Comparison of ENCODE assay signal across 9 mouse cellular contexts in genomic region chr6:37592101-37593032, GRCm38 (mm10).
DNase-seq lines count a peak whose midpoint lies in the region; ATAC-seq lines count a peak whose summit lies in the region.
"Had no signal": no experiment of that assay in that cellular context is flagged by ENCODE, and none has a peak within 500 bp of the region (broad histone marks: within the 10 kb centered on the region; RNA-seq: fewer than 3 reads in every experiment).

No protein-coding gene starts in this region.

- H3K9me3 ChIP-seq in embryonic facial prominence, embryonic 11.5 days (replicated peaks; ENCODE audit: control insufficient read depth, low read length), result no peaks in the 10 kb centered on the region
- no peaks in the 10 kb centered on the region for H3K9me3 ChIP-seq in heart, embryonic 14.5 days (ENCODE audit: control insufficient read depth, low read length)
- no peaks in the 10 kb centered on the region for H3K9me3 ChIP-seq in kidney, embryonic 16.5 days (ENCODE audit: low read length)
- H3K9me3 ChIP-seq: embryonic facial prominence, embryonic 15.5 days had no signal

- H3K4me2 ChIP-seq in embryonic facial prominence, embryonic 11.5 days (ENCODE audit: low read depth, low read length), result no peak overlapping the region
- H3K4me2 ChIP-seq in heart, embryonic 14.5 days (ENCODE audit: low read length), result no peak overlapping the region
- H3K4me2 ChIP-seq in kidney, embryonic 16.5 days (replicated peaks; ENCODE audit: low read depth, low read length), result no peak overlapping the region
- H3K4me2 ChIP-seq: embryonic facial prominence, embryonic 15.5 days had no signal

- no peak overlapping the region for H3K9ac ChIP-seq in embryonic facial prominence, embryonic 11.5 days (replicated peaks; ENCODE audit: low read length)
- no peak overlapping the region for H3K9ac ChIP-seq in heart, embryonic 14.5 days (ENCODE audit: low read length)
- no peak overlapping the region for H3K9ac ChIP-seq in kidney, embryonic 16.5 days (replicated peaks; ENCODE audit: low read length)
- H3K9ac ChIP-seq: embryonic facial prominence, embryonic 15.5 days had no signal

- peak; percentile 15 for DNase-seq in adrenal gland, postnatal 25 days
- peak; percentile 85 for DNase-seq in embryonic facial prominence, embryonic 11.5 days (ENCODE audit: low spot score)
- peak; percentile 62 to 67 for DNase-seq in lung, adult 18-20 months
- peak; percentile 70 for DNase-seq in yolk sac, embryonic 10.5 days (ENCODE audit: low spot score)

- H3K4me3 ChIP-seq in embryonic facial prominence, embryonic 11.5 days (ENCODE audit: low read depth, low read length), result no peak overlapping the region
- H3K4me3 ChIP-seq in heart, embryonic 14.5 days (ENCODE audit: control insufficient read depth in 1 of 2, insufficient read depth in 1 of 2, low read depth in 1 of 2, low read length in 2 of 2), result no peak overlapping the region
- no peak overlapping the region for H3K4me3 ChIP-seq in kidney, embryonic 16.5 days (ENCODE audit: low read length)
- H3K4me3 ChIP-seq: embryonic facial prominence, embryonic 15.5 days had no signal

- no peak overlapping the region for H3K27ac ChIP-seq in embryonic facial prominence, embryonic 11.5 days (replicated peaks; ENCODE audit: low read depth, low read length)
- peak overlapping the region; percentile 29 to 67; a peak in 3 of 4 replicates for H3K27ac ChIP-seq in heart, embryonic 14.5 days (replicated peaks in 1 of 2; ENCODE audit: control insufficient read depth in 1 of 2, insufficient read depth in 1 of 2, low read depth in 2 of 2, low read length in 2 of 2)
- H3K27ac ChIP-seq in kidney, embryonic 16.5 days (ENCODE audit: low read length), result peak overlapping the region; percentile 74
- H3K27ac ChIP-seq: embryonic facial prominence, embryonic 15.5 days had no signal

- 38% methylated on average over 19 of the region's 19 CpGs for WGBS in embryonic facial prominence, embryonic 11.5 days
- WGBS in heart, embryonic 14.5 days, result 58% methylated on average over 19 of the region's 19 CpGs
- 52% methylated on average over 19 of the region's 19 CpGs for WGBS in kidney, embryonic 16.5 days

- no peaks in the 10 kb centered on the region for H3K27me3 ChIP-seq in embryonic facial prominence, embryonic 11.5 days (ENCODE audit: control insufficient read depth, insufficient read depth, low read length)
- H3K27me3 ChIP-seq in heart, embryonic 14.5 days (ENCODE audit: control insufficient read depth, insufficient read depth, low read length), result no peaks in the 10 kb centered on the region
- H3K27me3 ChIP-seq in kidney, embryonic 16.5 days (ENCODE audit: insufficient read depth, low read length), result no peaks in the 10 kb centered on the region
- H3K27me3 ChIP-seq: embryonic facial prominence, embryonic 15.5 days had no signal

- H3K36me3 ChIP-seq in embryonic facial prominence, embryonic 11.5 days (replicated peaks; ENCODE audit: control insufficient read depth, insufficient read depth, low read depth, low read length), result no peaks in the 10 kb centered on the region
- no peaks in the 10 kb centered on the region for H3K36me3 ChIP-seq in heart, embryonic 14.5 days (ENCODE audit: control insufficient read depth, insufficient read depth, low read length)
- H3K36me3 ChIP-seq in kidney, embryonic 16.5 days (ENCODE audit: insufficient read depth, low read length), result no peaks in the 10 kb centered on the region
- H3K36me3 ChIP-seq: embryonic facial prominence, embryonic 15.5 days had no signal

- H3K4me1 ChIP-seq in embryonic facial prominence, embryonic 11.5 days (ENCODE audit: control insufficient read depth, insufficient read depth, low read length), result no peaks in the 10 kb centered on the region
- H3K4me1 ChIP-seq in heart, embryonic 14.5 days (ENCODE audit: control insufficient read depth in 2 of 2, insufficient read depth in 2 of 2, low read length in 2 of 2), result peaks cover 2 to 8% of the 10 kb centered on the region in 2 experiments
- H3K4me1 ChIP-seq in kidney, embryonic 16.5 days (ENCODE audit: insufficient read depth, low read length), result peaks cover 18% of the 10 kb centered on the region
- H3K4me1 ChIP-seq: embryonic facial prominence, embryonic 15.5 days had no signal

- ATAC-seq in CD4-positive, CD25-positive, alpha-beta regulatory T cell, adult 4 months, result peak; percentile 95
- ATAC-seq in embryonic facial prominence, embryonic 11.5 days (replicated peaks; ENCODE audit: insufficient number of reproducible peaks, low FRiP score, low TSS enrichment, low read depth), result 0 out of 2 replicates have a peak, but pooled peaks have one; percentile 63
- no peak for ATAC-seq in heart, embryonic 14.5 days (ENCODE audit: insufficient number of reproducible peaks, insufficient read depth, low FRiP score, low read depth)
- ATAC-seq in kidney, embryonic 16.5 days (ENCODE audit: low FRiP score, low TSS enrichment), result 0 out of 2 replicates have a peak, but pooled peaks have one; percentile 66
- peak; percentile 83; the same call in 1 of the 2 replicates for ATAC-seq in neutrophil, adult 5-6 weeks (ENCODE audit: extremely low read depth, insufficient number of reproducible peaks, low FRiP score, poor library complexity, severe bottlenecking)

Comparison
In these comparisons a context has a peak if more than half of its experiments do, and no peak if none do; other contexts are left out.
1. DNase-seq: peak in every context shown above with its lines; median percentile 85 in embryonic facial prominence, embryonic 11.5 days; 70 in yolk sac, embryonic 10.5 days; 64 in lung, adult 18-20 months; 15 in adrenal gland, postnatal 25 days.